Mouse (Mus musculus): Measurements from ENCODE around the gene Camk2n1. TPM values are rescaled to one million over a fixed set of nuclear protein-coding genes. Genes with fewer than 3 reads are reported as not detected.

The Camk2n1 gene
- 1.2 and 1.4 TPM in 2 replicates for polyA plus RNA-seq (2014; fragmentation: Nextera tagmentation; extraction: Ambion mirVana)

DNA sequence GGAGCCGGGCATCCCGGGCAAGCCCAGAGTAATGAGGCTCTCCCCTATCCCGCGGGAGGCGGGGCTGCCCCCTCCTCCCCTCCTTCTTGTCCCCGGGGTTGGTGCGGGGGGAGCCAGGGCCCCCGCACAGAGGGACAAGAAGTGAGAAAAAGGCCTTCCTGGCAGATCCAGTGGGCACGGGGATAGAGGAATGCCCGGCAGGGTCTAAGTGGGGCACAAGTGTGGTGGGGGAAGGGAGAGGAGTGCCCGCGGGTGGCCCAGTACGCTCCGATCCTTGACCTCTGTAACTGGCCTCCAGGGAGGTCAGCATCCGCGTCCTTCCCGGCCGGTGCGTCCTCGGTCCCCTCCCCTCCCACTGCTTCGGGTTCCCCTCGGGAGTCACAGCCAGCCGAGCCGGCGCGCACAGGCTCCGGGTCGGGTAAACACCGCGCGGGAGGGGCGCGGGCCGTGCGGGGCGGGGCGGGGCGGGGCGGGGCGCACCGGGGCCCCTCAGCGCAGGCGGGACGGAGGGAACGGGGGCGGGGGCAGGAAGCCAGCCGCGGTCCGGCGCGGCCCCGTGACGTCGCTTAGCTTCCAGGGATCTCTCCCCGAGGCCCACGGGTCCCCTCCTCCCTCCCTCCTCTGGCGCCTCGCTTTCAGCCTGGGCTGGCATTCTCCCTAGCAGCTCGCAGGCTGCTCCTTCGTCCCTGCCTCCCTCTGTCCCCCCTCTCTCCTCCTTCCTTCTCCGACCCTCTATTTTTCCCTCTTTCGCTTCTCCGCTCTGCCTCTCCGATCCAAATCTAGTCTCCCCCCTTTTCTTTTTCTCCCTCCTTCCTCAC, at the start of gene Camk2n1:
TSS of gene Camk2n1 (plus strand) at position 562 of the 818 bp plus-strand sequence.
- Histone ChIP-seq H3K9ac (ENCODE audit: low read depth, low read length) (peak within 1 kb of the TSS; percentile 72), H3K4me3 (ENCODE audit: low read depth, low read length) (peak within 1 kb of the TSS; percentile 74), H3K4me2 (peak within 1 kb of the TSS; percentile 98), H3K27me3 (ENCODE audit: control insufficient read depth, insufficient read depth, low read length) (peaks cover 88% of the 10 kb centered on the region), H3K4me1 (ENCODE audit: control insufficient read depth, insufficient read depth, low read length) (peaks cover 10% of the 10 kb centered on the region), H3K27ac (ENCODE audit: low read depth, low read length) (0 out of 2 replicates have a peak within 1 kb of the TSS, but pooled peaks have one; percentile 60), H3K9me3 (replicated peaks; ENCODE audit: control insufficient read depth, low read length) (no peaks in the 10 kb centered on the region), H3K36me3 (ENCODE audit: control insufficient read depth, insufficient read depth, low read length) (no peaks in the 10 kb centered on the region)
- WGBS (ENCODE audit: insufficient replicate concordance) = under 1% methylated on average over 28 of the region's 64 CpGs
- ATAC-seq (replicated peaks; ENCODE audit: insufficient number of reproducible peaks, low FRiP score, low TSS enrichment) = peak; percentile 78

- no peaks in the 10 kb centered on the region for H3K27me3 ChIP-seq (ENCODE audit: control insufficient read depth, insufficient read depth, low read length)
- 0% methylated on average over 2 of the region's 2 CpGs for WGBS (ENCODE audit: insufficient replicate concordance)
- H3K4me3 ChIP-seq (ENCODE audit: low read depth, low read length) = no peak overlapping the region
- no peak for ATAC-seq (replicated peaks; ENCODE audit: insufficient number of reproducible peaks, low FRiP score, low TSS enrichment)
- no peaks in the 10 kb centered on the region for H3K36me3 ChIP-seq (ENCODE audit: control insufficient read depth, insufficient read depth, low read length)
- no peak overlapping the region for H3K27ac ChIP-seq (ENCODE audit: low read depth, low read length)
- H3K9me3 ChIP-seq (replicated peaks; ENCODE audit: control insufficient read depth, low read length) = no peaks in the 10 kb centered on the region
- no peak overlapping the region for H3K4me2 ChIP-seq
- H3K4me1 ChIP-seq (ENCODE audit: control insufficient read depth, insufficient read depth, low read length) = no peaks in the 10 kb centered on the region
- no peak overlapping the region for H3K9ac ChIP-seq (ENCODE audit: low read depth, low read length)
Observed at GRCm38 (mm10) chr4:138404806-138405205, 49.3 kb upstream of the Camk2n1 start.

DNA sequence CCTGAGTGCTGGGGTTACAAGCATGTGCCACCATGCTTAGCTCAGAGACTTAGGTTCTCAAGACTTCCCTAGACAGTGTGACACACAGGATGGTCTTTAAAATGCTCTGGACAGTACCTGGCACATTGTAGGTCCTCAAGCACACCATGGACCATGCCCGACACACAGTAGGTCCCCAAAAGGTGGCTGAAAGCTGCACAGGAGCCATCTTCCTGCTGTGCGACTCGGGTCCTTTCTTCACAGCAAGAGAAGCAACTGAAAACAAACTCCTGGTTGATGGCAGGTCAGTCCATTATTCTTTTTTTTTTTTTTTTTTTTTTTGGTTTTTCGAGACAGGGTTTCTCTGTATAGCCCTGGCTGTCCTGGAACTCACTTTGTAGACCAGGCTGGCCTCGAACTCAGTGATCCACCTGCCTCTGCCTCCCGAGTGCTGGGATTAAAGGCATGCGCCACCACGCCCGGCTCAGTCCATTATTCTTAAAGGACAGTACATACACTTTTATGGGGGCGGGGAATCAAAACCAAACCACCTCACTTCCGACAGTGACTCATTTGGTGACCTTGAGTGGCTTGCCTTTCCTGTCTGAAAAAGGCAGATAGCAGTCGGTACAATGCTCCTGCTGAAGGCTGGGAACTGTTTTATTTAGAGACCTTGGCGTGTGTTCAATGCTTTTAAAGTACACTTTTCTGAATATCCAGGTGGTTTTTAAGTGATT, 46.5 kb upstream of the Camk2n1 start:
- Histone ChIP-seq H3K4me1 (ENCODE audit: control insufficient read depth, insufficient read depth, low read length) (no peaks in the 10 kb centered on the region), H3K9ac (ENCODE audit: low read depth, low read length) (no peak overlapping the region), H3K27ac (ENCODE audit: low read depth, low read length) (no peak overlapping the region), H3K9me3 (replicated peaks; ENCODE audit: control insufficient read depth, low read length) (no peaks in the 10 kb centered on the region), H3K4me3 (ENCODE audit: low read depth, low read length) (no peak overlapping the region), H3K27me3 (ENCODE audit: control insufficient read depth, insufficient read depth, low read length) (peaks cover 13% of the 10 kb centered on the region; the same call in 1 of the 2 replicates), H3K4me2 (no peak overlapping the region), H3K36me3 (ENCODE audit: control insufficient read depth, insufficient read depth, low read length) (no peaks in the 10 kb centered on the region)
- 66% methylated on average over 12 of the region's 13 CpGs for WGBS (ENCODE audit: insufficient replicate concordance)
- no peak for ATAC-seq (replicated peaks; ENCODE audit: insufficient number of reproducible peaks, low FRiP score, low TSS enrichment)

DNA sequence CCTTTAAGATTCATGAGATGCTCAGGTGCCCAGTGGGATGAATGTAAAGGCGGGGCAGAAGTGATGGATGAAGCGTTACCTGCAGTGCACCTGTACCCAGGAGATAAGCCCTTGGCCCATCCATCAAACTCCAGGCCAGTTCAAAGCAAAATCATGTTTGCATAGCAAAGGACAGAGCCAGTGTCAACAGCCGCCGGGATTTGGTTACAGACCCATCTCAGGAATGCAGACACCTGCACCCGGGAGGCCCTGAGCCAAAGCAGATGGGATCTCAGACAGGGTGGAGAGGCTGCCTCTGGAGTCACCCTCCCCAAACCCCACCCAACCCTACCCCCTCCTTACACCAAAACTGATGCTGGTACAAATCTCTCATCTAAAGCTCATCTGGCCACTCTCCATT, 43.1 kb upstream of the Camk2n1 start:
- Histone ChIP-seq H3K27ac (ENCODE audit: low read depth, low read length) (no peak overlapping the region), H3K4me2 (no peak overlapping the region), H3K4me1 (ENCODE audit: control insufficient read depth, insufficient read depth, low read length) (peaks cover 6% of the 10 kb centered on the region; the same call in 1 of the 2 replicates), H3K9me3 (replicated peaks; ENCODE audit: control insufficient read depth, low read length) (no peaks in the 10 kb centered on the region), H3K4me3 (ENCODE audit: low read depth, low read length) (no peak overlapping the region), H3K27me3 (ENCODE audit: control insufficient read depth, insufficient read depth, low read length) (peaks cover 13% of the 10 kb centered on the region; the same call in 1 of the 2 replicates), H3K9ac (ENCODE audit: low read depth, low read length) (no peak overlapping the region), H3K36me3 (ENCODE audit: control insufficient read depth, insufficient read depth, low read length) (no peaks in the 10 kb centered on the region)
- WGBS (ENCODE audit: insufficient replicate concordance) = 13% methylated on average over 5 of the region's 5 CpGs
- no peak for ATAC-seq (replicated peaks; ENCODE audit: insufficient number of reproducible peaks, low FRiP score, low TSS enrichment)

DNA sequence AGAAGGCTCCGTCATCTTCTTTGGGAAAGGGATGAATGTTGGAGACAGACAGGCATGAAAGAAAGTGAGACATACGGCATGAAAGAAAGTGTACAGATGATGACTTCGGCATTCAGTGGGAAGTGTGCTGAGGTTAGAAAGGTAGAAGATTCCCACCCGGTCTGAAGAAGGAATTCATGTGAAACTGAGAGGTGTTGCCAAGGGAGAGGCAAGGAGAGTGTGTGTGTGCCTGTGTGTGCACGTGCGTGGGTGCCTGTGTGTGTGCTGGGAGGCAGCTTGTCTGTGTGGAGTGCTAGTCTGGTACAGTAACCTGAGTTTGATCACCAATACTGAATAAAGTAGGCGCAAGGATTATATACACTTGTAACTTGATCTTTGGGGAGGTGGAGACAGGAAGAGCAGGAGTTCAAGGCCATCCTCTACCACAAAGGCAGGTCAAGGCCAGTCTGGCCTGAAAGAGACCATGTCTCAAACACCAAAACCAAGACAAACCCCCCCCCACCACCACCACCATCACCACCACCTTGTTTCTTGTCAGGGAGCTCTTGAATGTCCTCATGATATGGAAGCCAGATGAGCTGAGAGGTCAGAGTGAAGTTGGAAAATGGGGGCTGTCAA, 42.5 kb upstream of the Camk2n1 start:
- H3K27me3 ChIP-seq (ENCODE audit: control insufficient read depth, insufficient read depth, low read length) = peaks cover 13% of the 10 kb centered on the region; the same call in 1 of the 2 replicates

DNA sequence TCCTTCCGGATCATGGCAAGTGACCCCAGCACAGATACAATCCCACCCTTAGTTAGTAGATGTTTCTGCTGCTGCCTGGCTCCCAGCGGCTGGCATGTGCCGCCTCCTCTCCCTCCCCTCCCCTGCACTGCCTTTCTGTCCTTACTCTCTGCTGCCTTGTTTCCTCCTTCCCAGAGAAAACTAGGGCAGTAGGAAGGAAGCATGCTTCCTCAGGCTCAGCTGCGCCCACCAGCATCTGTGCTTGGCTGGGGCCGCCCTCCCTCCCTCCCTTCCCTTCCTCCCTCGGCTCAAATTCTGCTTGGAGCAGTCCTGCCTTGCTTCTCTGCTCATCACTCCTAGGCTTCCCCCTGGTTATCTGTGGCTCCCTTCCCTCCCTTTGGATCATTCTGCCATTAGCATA, 39.4 kb upstream of the Camk2n1 start:
- H3K36me3 ChIP-seq (ENCODE audit: control insufficient read depth, insufficient read depth, low read length) = no peaks in the 10 kb centered on the region
- peaks cover 17% of the 10 kb centered on the region for H3K27me3 ChIP-seq (ENCODE audit: control insufficient read depth, insufficient read depth, low read length)
- H3K4me2 ChIP-seq = peak overlapping the region; percentile 19; the same call in 1 of the 2 replicates
- 9% methylated on average over 6 of the region's 6 CpGs for WGBS (ENCODE audit: insufficient replicate concordance)
- ATAC-seq (replicated peaks; ENCODE audit: insufficient number of reproducible peaks, low FRiP score, low TSS enrichment) = no peak
- no peaks in the 10 kb centered on the region for H3K9me3 ChIP-seq (replicated peaks; ENCODE audit: control insufficient read depth, low read length)
- no peak overlapping the region for H3K4me3 ChIP-seq (ENCODE audit: low read depth, low read length)
- no peak overlapping the region for H3K9ac ChIP-seq (ENCODE audit: low read depth, low read length)
- peaks cover 6% of the 10 kb centered on the region; the same call in 1 of the 2 replicates for H3K4me1 ChIP-seq (ENCODE audit: control insufficient read depth, insufficient read depth, low read length)
- no peak overlapping the region for H3K27ac ChIP-seq (ENCODE audit: low read depth, low read length)

More for the DNA sequence above, 42.5 kb upstream of the Camk2n1 start:
- Histone ChIP-seq H3K4me1 (ENCODE audit: control insufficient read depth, insufficient read depth, low read length) (peaks cover 6% of the 10 kb centered on the region; the same call in 1 of the 2 replicates), H3K36me3 (ENCODE audit: control insufficient read depth, insufficient read depth, low read length) (no peaks in the 10 kb centered on the region), H3K4me2 (no peak overlapping the region), H3K9me3 (replicated peaks; ENCODE audit: control insufficient read depth, low read length) (no peaks in the 10 kb centered on the region), H3K9ac (ENCODE audit: low read depth, low read length) (no peak overlapping the region), H3K27ac (ENCODE audit: low read depth, low read length) (no peak overlapping the region), H3K4me3 (ENCODE audit: low read depth, low read length) (no peak overlapping the region)
- 44% methylated on average over 7 of the region's 7 CpGs for WGBS (ENCODE audit: insufficient replicate concordance)
- ATAC-seq (replicated peaks; ENCODE audit: insufficient number of reproducible peaks, low FRiP score, low TSS enrichment) = no peak

- H3K9ac ChIP-seq (ENCODE audit: low read depth, low read length) = no peak overlapping the region
- no peaks in the 10 kb centered on the region for H3K36me3 ChIP-seq (ENCODE audit: control insufficient read depth, insufficient read depth, low read length)
- H3K4me3 ChIP-seq (ENCODE audit: low read depth, low read length) = no peak overlapping the region
- WGBS (ENCODE audit: insufficient replicate concordance) = 64% methylated on average over 3 of the region's 3 CpGs
- H3K4me2 ChIP-seq = no peak overlapping the region
- no peaks in the 10 kb centered on the region for H3K9me3 ChIP-seq (replicated peaks; ENCODE audit: control insufficient read depth, low read length)
- ATAC-seq (replicated peaks; ENCODE audit: insufficient number of reproducible peaks, low FRiP score, low TSS enrichment) = no peak
- H3K27me3 ChIP-seq (ENCODE audit: control insufficient read depth, insufficient read depth, low read length) = peaks cover 11% of the 10 kb centered on the region
- peaks cover 6% of the 10 kb centered on the region; the same call in 1 of the 2 replicates for H3K4me1 ChIP-seq (ENCODE audit: control insufficient read depth, insufficient read depth, low read length)
- H3K27ac ChIP-seq (ENCODE audit: low read depth, low read length) = no peak overlapping the region
Observed at GRCm38 (mm10) chr4:138415991-138416390, 38.1 kb upstream of the Camk2n1 start.

GRCm38 (mm10) chr4:138416414-138416813, 37.7 kb upstream of the Camk2n1 start:
- Histone ChIP-seq H3K27ac (ENCODE audit: low read depth, low read length) (no peak overlapping the region), H3K4me3 (ENCODE audit: low read depth, low read length) (no peak overlapping the region), H3K4me2 (no peak overlapping the region), H3K27me3 (ENCODE audit: control insufficient read depth, insufficient read depth, low read length) (peaks cover 8% of the 10 kb centered on the region), H3K9me3 (replicated peaks; ENCODE audit: control insufficient read depth, low read length) (no peaks in the 10 kb centered on the region), H3K9ac (ENCODE audit: low read depth, low read length) (no peak overlapping the region), H3K36me3 (ENCODE audit: control insufficient read depth, insufficient read depth, low read length) (no peaks in the 10 kb centered on the region), H3K4me1 (ENCODE audit: control insufficient read depth, insufficient read depth, low read length) (peaks cover 6% of the 10 kb centered on the region; the same call in 1 of the 2 replicates)
- 51% methylated on average over 5 of the region's 5 CpGs for WGBS (ENCODE audit: insufficient replicate concordance)
- ATAC-seq (replicated peaks; ENCODE audit: insufficient number of reproducible peaks, low FRiP score, low TSS enrichment) = no peak
